Mouse (Mus musculus) midbrain, embryonic 14.5 days (tissue): ENCODE results near the gene Washc2. TPM values are rescaled to one million over a fixed set of nuclear protein-coding genes. Genes with fewer than 3 reads are reported as not detected.
A peak's percentile ranks its signal among the peaks of the same experiment; 100 is the strongest.

Experiments used
- ATAC-seq: fragments of 200-750 bp; cut with Nextera tagmentation; 2 replicates; pipeline ENCODE4 v1.8.0; 2017; ENCODE audit warnings: moderate number of reproducible peaks, moderate library complexity; ENCODE audit not compliant: low FRiP score, low TSS enrichment
- DNase-seq: peaks from one replicate; pipeline ENCODE4 v3.0.0-alpha.2; 2015
- H3K27ac ChIP-seq: fragments of 300-500 bp; sonication (generic); replicated peaks from 2 replicates; pipeline ENCODE4 v1.5.1; 2014; ENCODE audit warnings: mild to moderate bottlenecking, low read depth, low read length, moderate library complexity
- H3K27me3 ChIP-seq: fragments of 300-500 bp; sonication (generic); 2 replicates; pipeline ENCODE4 v1.6.1; 2014; ENCODE audit warnings: low read length, control low read depth, mixed read lengths; ENCODE audit not compliant: control insufficient read depth, insufficient read depth
- H3K36me3 ChIP-seq: fragments of 300-500 bp; sonication (generic); 2 replicates; pipeline ENCODE4 v1.6.1; 2014; ENCODE audit warnings: low read length, control low read depth; ENCODE audit not compliant: control insufficient read depth, insufficient read depth
- H3K4me1 ChIP-seq: fragments of 300-500 bp; sonication (generic); 2 replicates; pipeline ENCODE4 v1.6.1; 2014; ENCODE audit warnings: mild to moderate bottlenecking, antibody characterized with exemption, low read length, control low read depth; ENCODE audit not compliant: control insufficient read depth, insufficient read depth
- H3K4me2 ChIP-seq: fragments of 300-500 bp; sonication (generic); 2 replicates; pipeline ENCODE4 v1.6.1; 2014; ENCODE audit warnings: mild to moderate bottlenecking, low read length, moderate library complexity
- H3K4me3 ChIP-seq: fragments of 300-500 bp; sonication (generic); replicated peaks from 2 replicates; pipeline ENCODE4 v1.5.1; 2014; ENCODE audit warnings: low read depth, low read length
- H3K9ac ChIP-seq: fragments of 300-500 bp; sonication (generic); replicated peaks from 2 replicates; pipeline ENCODE4 v1.6.1; 2014; ENCODE audit warnings: mild to moderate bottlenecking, low read length, moderate library complexity
- H3K9me3 ChIP-seq: fragments of 300-500 bp; sonication (generic); 2 replicates; pipeline ENCODE4 v1.6.1; 2016; ENCODE audit warnings: low read length, control low read depth, mixed read lengths; ENCODE audit not compliant: control insufficient read depth
- WGBS: fragments of 180-500 bp; shearing (Covaris S2); extraction: QIAGEN DNeasy Blood & Tissue Kit; methylation state at CpG from one replicate; pipeline ENCODE4 v1.1.7; 2014; 5-methylcytosine and 5-hydroxymethylcytosine counted together
- polyA plus RNA-seq: library from polyadenylated mRNA; unstranded; fragments of >200 nt; fragmentation: Nextera tagmentation; extraction: Ambion mirVana; gene quantifications from 2 replicates; pipeline ENCODE4 v1.2.1, GENCODE M21; 2014

The Washc2 gene
- polyA plus RNA-seq, 1 experiment from 2014 or later: 60.4 TPM

- peak overlapping the region; percentile 77 for H3K27ac ChIP-seq
These were observed 58.7 kb downstream of the Washc2 start for GRCm38 (mm10) chr6:116266273-116267109.

GRCm38 (mm10) chr6:116267110-116267423 is 59.2 kb downstream of the Washc2 start:
- Histone ChIP-seq H3K27me3 (no peaks in the 10 kb centered on the region), H3K36me3 (peaks cover 9% of the 10 kb centered on the region), H3K27ac (no peak overlapping the region), H3K9ac (no peak overlapping the region), H3K4me3 (no peak overlapping the region), H3K9me3 (no peaks in the 10 kb centered on the region), H3K4me2 (peak overlapping the region; percentile 61; the same call in 1 of the 2 replicates), H3K4me1 (peaks cover 22% of the 10 kb centered on the region; the same call in 1 of the 2 replicates)
- ATAC-seq (no peak), DNase-seq (no peak)
- WGBS: 95% methylated on average over 1 of the region's 1 CpGs

More at GRCm38 (mm10) chr6:116266273-116267109, 58.7 kb downstream of the Washc2 start:
- Histone ChIP-seq H3K4me1 (peaks cover 22% of the 10 kb centered on the region; the same call in 1 of the 2 replicates), H3K9ac (no peak overlapping the region; the same call in 1 of the 2 replicates), H3K36me3 (peaks cover 12% of the 10 kb centered on the region), H3K4me2 (peak overlapping the region; percentile 61), H3K27me3 (no peaks in the 10 kb centered on the region), H3K4me3 (peak overlapping the region; percentile 15; the same call in 1 of the 2 replicates), H3K9me3 (no peaks in the 10 kb centered on the region)
- peak; percentile 68 for ATAC-seq
- peak; percentile 84 for DNase-seq
- WGBS: 13% methylated on average over 11 of the region's 11 CpGs

- Histone ChIP-seq H3K27ac (no peak overlapping the region), H3K9ac (no peak overlapping the region), H3K4me1 (no peaks in the 10 kb centered on the region), H3K27me3 (no peaks in the 10 kb centered on the region), H3K36me3 (peaks cover 15% of the 10 kb centered on the region), H3K4me2 (no peak overlapping the region), H3K9me3 (no peaks in the 10 kb centered on the region), H3K4me3 (no peak overlapping the region)
- ATAC-seq (no peak), DNase-seq (no peak)
- WGBS: 67% methylated on average over 4 of the region's 4 CpGs
These were observed 67.9 kb downstream of the Washc2 start for GRCm38 (mm10) chr6:116275695-116276094.

- H3K4me1 ChIP-seq: no peaks in the 10 kb centered on the region
- no peaks in the 10 kb centered on the region for H3K27me3 ChIP-seq
- H3K27ac ChIP-seq: no peak overlapping the region
- H3K9ac ChIP-seq: no peak overlapping the region
- no peak for DNase-seq
- no peaks in the 10 kb centered on the region for H3K9me3 ChIP-seq
- H3K4me2 ChIP-seq: no peak overlapping the region
- no peak overlapping the region for H3K4me3 ChIP-seq
- no peak for ATAC-seq
- H3K36me3 ChIP-seq: peaks cover 19% of the 10 kb centered on the region
- WGBS: 88% methylated on average over 5 of the region's 5 CpGs
These were observed 71.0 kb downstream of the Washc2 start for GRCm38 (mm10) chr6:116278679-116279317.

GRCm38 (mm10) chr6:116281014-116281413 is 73.2 kb downstream of the Washc2 start:
- Histone ChIP-seq H3K36me3 (peaks cover 5% of the 10 kb centered on the region; the same call in 1 of the 2 replicates), H3K9ac (no peak overlapping the region), H3K4me3 (no peak overlapping the region), H3K4me1 (no peaks in the 10 kb centered on the region), H3K27ac (no peak overlapping the region), H3K27me3 (no peaks in the 10 kb centered on the region), H3K9me3 (no peaks in the 10 kb centered on the region), H3K4me2 (no peak overlapping the region)
- no peak for ATAC-seq
- no peak for DNase-seq
- 97% methylated on average over 13 of the region's 13 CpGs for WGBS

GRCm38 (mm10) chr6:116282546-116282945 is 74.7 kb downstream of the Washc2 start:
- H3K4me2 ChIP-seq: no peak overlapping the region
- H3K4me1 ChIP-seq: no peaks in the 10 kb centered on the region
- H3K27ac ChIP-seq: no peak overlapping the region
- DNase-seq (peak; percentile 25), ATAC-seq (no peak)
- H3K36me3 ChIP-seq: peaks cover 5% of the 10 kb centered on the region; the same call in 1 of the 2 replicates
- H3K4me3 ChIP-seq: no peak overlapping the region
- no peaks in the 10 kb centered on the region for H3K27me3 ChIP-seq
- no peak overlapping the region for H3K9ac ChIP-seq
- WGBS: 57% methylated on average over 4 of the region's 4 CpGs
- H3K9me3 ChIP-seq: no peaks in the 10 kb centered on the region

GRCm38 (mm10) chr6:116283280-116283679 is 75.4 kb downstream of the Washc2 start:
- 74% methylated on average over 3 of the region's 3 CpGs for whole genome bisulfite sequencing
- ATAC-seq: no peak
- H3K4me3 ChIP-seq: no peak overlapping the region

GRCm38 (mm10) chr6:116286321-116286720 is 78.5 kb downstream of the Washc2 start:
- Histone ChIP-seq H3K27me3 (no peaks in the 10 kb centered on the region), H3K4me3 (no peak overlapping the region), H3K27ac (no peak overlapping the region), H3K36me3 (no peaks in the 10 kb centered on the region; the same call in 1 of the 2 replicates), H3K9me3 (no peaks in the 10 kb centered on the region), H3K4me2 (no peak overlapping the region), H3K4me1 (no peaks in the 10 kb centered on the region), H3K9ac (no peak overlapping the region)
- DNase-seq (no peak), ATAC-seq (no peak)
- 95% methylated on average over 4 of the region's 4 CpGs for WGBS

More at GRCm38 (mm10) chr6:116283280-116283679, 75.4 kb downstream of the Washc2 start:
- DNase-seq: no peak
- Histone ChIP-seq H3K27me3 (no peaks in the 10 kb centered on the region), H3K36me3 (peaks cover 4% of the 10 kb centered on the region), H3K4me2 (no peak overlapping the region), H3K27ac (no peak overlapping the region), H3K9me3 (no peaks in the 10 kb centered on the region), H3K9ac (no peak overlapping the region), H3K4me1 (no peaks in the 10 kb centered on the region)
